Mouse (Mus musculus) neural tube, embryonic 12.5 days (tissue): ENCODE data around the gene Spata2l. TPM values are rescaled to one million over a fixed set of nuclear protein-coding genes. Genes with fewer than 3 reads are reported as not detected.
"Not testable (repeated sequence)": the region's sequence is repeated elsewhere in the genome, so short reads cannot be mapped to it uniquely, and the experiment has no call there.

Source experiments
- ATAC-seq: fragments of 200-750 bp; cut with Nextera tagmentation; 2 replicates; pipeline ENCODE4 v1.8.0; 2017; ENCODE audit warnings: low read depth, mild to moderate bottlenecking, moderate TSS enrichment, moderate library complexity; ENCODE audit not compliant: low FRiP score
- H3K27ac ChIP-seq: fragments of 300-500 bp; sonication (generic); 2 replicates; pipeline ENCODE4 v1.5.1; 2016
- H3K27me3 ChIP-seq: fragments of 300-500 bp; sonication (generic); replicated peaks from 2 replicates; pipeline ENCODE4 v1.6.1; 2016; ENCODE audit warnings: mild to moderate bottlenecking
- H3K36me3 ChIP-seq: fragments of 300-500 bp; sonication (generic); 2 replicates; pipeline ENCODE4 v1.6.1; 2016; ENCODE audit warnings: mild to moderate bottlenecking
- H3K4me1 ChIP-seq: fragments of 300-500 bp; sonication (generic); 2 replicates; pipeline ENCODE4 v1.6.1; 2016
- H3K4me2 ChIP-seq: fragments of 300-500 bp; sonication (generic); replicated peaks from 2 replicates; pipeline ENCODE4 v1.6.1; 2016; ENCODE audit warnings: mild to moderate bottlenecking
- H3K4me3 ChIP-seq: fragments of 300-500 bp; sonication (generic); 2 replicates; pipeline ENCODE4 v1.5.1; 2016
- H3K9ac ChIP-seq: fragments of 300-500 bp; sonication (generic); 2 replicates; pipeline ENCODE4 v1.6.1; 2016; ENCODE audit warnings: mild to moderate bottlenecking
- H3K9me3 ChIP-seq: fragments of 300-500 bp; sonication (generic); 2 replicates; pipeline ENCODE4 v1.6.1; 2016; ENCODE audit warnings: mild to moderate bottlenecking
- WGBS: fragments of 180-500 bp; shearing (Covaris S2); methylation state at CpG from one replicate; pipeline ENCODE4 v1.1.7; 2016; 5-methylcytosine and 5-hydroxymethylcytosine counted together
- polyA plus RNA-seq: library from polyadenylated mRNA; unstranded; fragments of >200 nt; fragmentation: Nextera tagmentation; extraction: Ambion mirVana; gene quantifications from 2 replicates; pipeline ENCODE4 v1.2.1, GENCODE M21; 2016

Gene Spata2l
- 3.8 and 4.7 TPM in 2 replicates for polyA plus RNA-seq

DNA sequence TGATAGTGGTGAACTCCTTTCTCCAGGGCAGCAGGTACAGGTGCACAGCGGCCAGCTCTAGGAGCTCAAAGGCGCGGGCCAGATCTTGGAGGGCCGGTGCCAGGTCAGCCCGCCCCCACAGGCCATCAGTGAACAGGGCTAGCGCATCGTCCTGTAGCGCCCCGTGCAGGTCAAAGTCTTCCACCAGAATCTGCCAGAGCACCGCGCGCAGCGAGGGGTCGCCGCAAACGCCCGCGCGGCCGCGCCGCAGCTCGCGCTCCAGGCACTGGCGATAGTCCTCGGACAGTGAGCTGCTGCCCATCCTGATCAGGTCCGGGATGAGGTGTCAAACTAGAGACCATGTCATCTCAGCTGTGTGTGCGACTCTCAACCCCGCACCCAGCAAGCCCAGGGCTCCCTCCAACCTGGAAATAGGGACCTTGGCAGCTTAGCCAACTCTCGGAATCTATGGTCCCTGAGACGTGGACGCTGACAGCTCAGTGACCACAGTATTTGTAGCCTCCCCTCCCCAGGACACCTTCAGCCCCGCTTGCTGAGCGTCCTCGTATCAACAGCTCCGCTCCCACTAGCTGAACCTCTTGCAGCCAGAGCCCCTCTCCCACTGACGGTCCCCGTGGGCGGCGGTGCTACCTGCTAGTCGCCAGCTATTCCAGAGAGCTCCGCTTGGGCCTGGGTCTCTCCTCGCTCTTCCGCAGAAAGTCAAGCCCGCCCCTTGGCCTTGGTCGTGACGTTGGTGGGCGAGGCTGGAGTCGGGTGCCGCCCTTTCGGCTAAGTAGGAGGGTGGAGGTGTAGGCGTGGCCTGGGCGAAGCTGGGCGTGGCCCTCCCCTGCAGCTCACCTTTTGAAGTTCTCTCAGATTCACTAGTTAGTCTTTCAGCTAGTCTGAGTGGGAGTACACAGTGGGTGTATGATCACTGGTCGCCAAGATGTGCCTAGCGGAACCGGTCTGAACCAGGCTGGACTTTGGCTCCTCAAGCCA lies at the start of gene Spata2l:
Gene Spata2l (minus strand): TSS at position 714 of the 978 bp plus-strand sequence.
- Histone ChIP-seq H3K4me1 (peaks cover 27% of the 10 kb centered on the region), H3K9me3 (no peaks in the 10 kb centered on the region), H3K9ac (peak within 1 kb of the TSS; percentile 64), H3K4me2 (peak within 1 kb of the TSS; percentile 78), H3K4me3 (peak within 1 kb of the TSS; percentile 44), H3K27me3 (peaks cover 38% of the 10 kb centered on the region), H3K36me3 (no peaks in the 10 kb centered on the region), H3K27ac (no peak within 1 kb of the TSS)
- peak; percentile 71 for ATAC-seq
- 2% methylated on average over 57 of the region's 57 CpGs for WGBS

DNA sequence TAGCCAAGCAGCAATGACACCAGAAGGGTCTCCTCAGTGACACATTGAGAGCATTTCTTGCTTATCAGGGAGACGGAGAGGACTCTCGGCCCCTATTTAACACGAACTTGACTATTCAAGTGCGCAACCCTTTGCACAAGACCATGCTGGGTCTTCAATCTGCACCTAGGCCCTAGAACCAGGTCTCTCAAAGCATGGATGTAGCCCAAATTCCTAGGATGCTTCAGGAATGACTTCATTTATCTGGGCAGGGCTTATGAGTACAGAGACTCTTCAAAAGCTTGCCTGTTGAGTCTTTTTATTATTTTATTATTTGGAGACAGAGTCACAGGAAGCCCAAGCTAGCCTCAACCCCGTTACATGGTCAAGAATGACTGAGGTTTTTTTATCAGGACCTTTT lies 48.5 kb upstream of the Spata2l start:
- WGBS, result 94% methylated on average over 5 of the region's 5 CpGs
- Histone ChIP-seq H3K4me2 (no peak overlapping the region), H3K27ac (no peak overlapping the region), H3K9ac (no peak overlapping the region), H3K27me3 (no peaks in the 10 kb centered on the region), H3K36me3 (peaks cover 25% of the 10 kb centered on the region), H3K9me3 (no peaks in the 10 kb centered on the region), H3K4me3 (no peak overlapping the region), H3K4me1 (no peaks in the 10 kb centered on the region)
- ATAC-seq, result no peak

GRCm38 (mm10) chr8:123283991-123284390 lies 48.0 kb upstream of the Spata2l start:
- no peaks in the 10 kb centered on the region for H3K9me3 ChIP-seq
- no peaks in the 10 kb centered on the region for H3K27me3 ChIP-seq
- no peaks in the 10 kb centered on the region for H3K4me1 ChIP-seq
- no peak overlapping the region for H3K9ac ChIP-seq
- no peak overlapping the region for H3K4me3 ChIP-seq
- H3K4me2 ChIP-seq, result no peak overlapping the region
- H3K27ac ChIP-seq, result no peak overlapping the region
- 89% methylated on average over 7 of the region's 7 CpGs for WGBS
- H3K36me3 ChIP-seq, result peaks cover 21% of the 10 kb centered on the region
- ATAC-seq, result no peak

DNA sequence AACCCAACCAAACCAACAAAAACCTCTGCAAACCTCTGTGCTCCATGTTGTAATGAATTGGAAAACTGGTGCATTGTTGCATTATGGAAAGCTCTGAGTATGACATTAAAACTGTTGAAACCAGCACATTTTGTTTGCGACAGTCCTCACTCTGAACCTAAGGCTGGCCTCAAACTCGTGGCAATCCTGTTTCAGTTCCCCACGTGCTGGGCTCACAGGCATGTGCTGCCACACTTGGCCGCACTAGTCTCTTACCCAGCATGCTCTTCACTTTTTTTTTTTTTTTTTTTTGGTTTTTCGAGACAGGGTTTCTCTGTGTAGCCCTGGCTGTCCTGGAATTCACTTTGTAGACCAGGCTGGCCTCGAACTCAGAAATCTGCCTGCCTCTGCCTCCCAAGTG lies 47.0 kb upstream of the Spata2l start:
- not testable (repeated sequence) for ATAC-seq, H3K27ac ChIP-seq, H3K4me3 ChIP-seq, H3K4me2 ChIP-seq, H3K27me3 ChIP-seq, H3K9me3 ChIP-seq, H3K9ac ChIP-seq, H3K4me1 ChIP-seq
- H3K36me3 ChIP-seq, result peaks cover 12% of the 10 kb centered on the region
- WGBS, result 93% methylated on average over 5 of the region's 6 CpGs

GRCm38 (mm10) chr8:123280302-123281094 lies 44.5 kb upstream of the Spata2l start:
- no peak overlapping the region for H3K9ac ChIP-seq
- no peak for ATAC-seq
- H3K36me3 ChIP-seq, result peaks cover 10% of the 10 kb centered on the region
- H3K27me3 ChIP-seq, result no peaks in the 10 kb centered on the region
- no peaks in the 10 kb centered on the region for H3K4me1 ChIP-seq
- H3K27ac ChIP-seq, result no peak overlapping the region
- H3K4me3 ChIP-seq, result no peak overlapping the region
- WGBS, result 87% methylated on average over 13 of the region's 13 CpGs
- no peak overlapping the region for H3K4me2 ChIP-seq
- no peaks in the 10 kb centered on the region for H3K9me3 ChIP-seq

GRCm38 (mm10) chr8:123279828-123280227 lies 43.8 kb upstream of the Spata2l start:
- Histone ChIP-seq H3K9ac (no peak overlapping the region), H3K27me3 (no peaks in the 10 kb centered on the region), H3K9me3 (no peaks in the 10 kb centered on the region), H3K4me1 (no peaks in the 10 kb centered on the region), H3K4me3 (no peak overlapping the region), H3K27ac (no peak overlapping the region), H3K4me2 (no peak overlapping the region), H3K36me3 (peaks cover 10% of the 10 kb centered on the region)
- 89% methylated on average over 4 of the region's 4 CpGs for WGBS
- ATAC-seq, result no peak

DNA sequence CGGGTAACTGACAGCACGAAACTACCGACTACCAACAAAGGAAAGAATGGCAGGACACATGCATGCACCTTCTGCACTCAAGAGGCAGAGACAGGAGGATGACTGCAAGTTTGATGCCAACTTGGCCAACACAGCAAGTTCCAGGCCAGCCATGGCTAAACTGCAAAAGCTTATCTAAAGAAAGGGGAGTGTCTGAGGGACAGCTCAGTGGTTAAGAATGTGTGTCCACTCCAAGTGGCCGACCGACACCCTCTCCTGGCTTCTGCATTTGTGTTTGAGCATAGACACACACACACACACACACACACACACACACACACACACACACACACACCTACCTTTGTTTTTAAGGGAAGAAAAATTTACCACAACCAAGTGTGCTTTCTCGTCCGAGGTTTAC lies 42.4 kb upstream of the Spata2l start:
- Histone ChIP-seq H3K27ac (no peak overlapping the region), H3K4me2 (no peak overlapping the region), H3K36me3 (peaks cover 10% of the 10 kb centered on the region), H3K4me1 (no peaks in the 10 kb centered on the region), H3K4me3 (no peak overlapping the region), H3K9me3 (no peaks in the 10 kb centered on the region), H3K9ac (no peak overlapping the region), H3K27me3 (no peaks in the 10 kb centered on the region)
- ATAC-seq, result no peak
- 73% methylated on average over 7 of the region's 7 CpGs for WGBS

- H3K9ac ChIP-seq, result no peak overlapping the region
- ATAC-seq, result no peak
- no peaks in the 10 kb centered on the region for H3K27me3 ChIP-seq
- no peak overlapping the region for H3K4me2 ChIP-seq
- H3K4me1 ChIP-seq, result no peaks in the 10 kb centered on the region
- H3K4me3 ChIP-seq, result no peak overlapping the region
- 95% methylated on average over 12 of the region's 12 CpGs for WGBS
- H3K9me3 ChIP-seq, result no peaks in the 10 kb centered on the region
- H3K27ac ChIP-seq, result no peak overlapping the region
- H3K36me3 ChIP-seq, result peaks cover 18% of the 10 kb centered on the region
These were observed 39.1 kb upstream of the Spata2l start for GRCm38 (mm10) chr8:123275096-123275495.

DNA sequence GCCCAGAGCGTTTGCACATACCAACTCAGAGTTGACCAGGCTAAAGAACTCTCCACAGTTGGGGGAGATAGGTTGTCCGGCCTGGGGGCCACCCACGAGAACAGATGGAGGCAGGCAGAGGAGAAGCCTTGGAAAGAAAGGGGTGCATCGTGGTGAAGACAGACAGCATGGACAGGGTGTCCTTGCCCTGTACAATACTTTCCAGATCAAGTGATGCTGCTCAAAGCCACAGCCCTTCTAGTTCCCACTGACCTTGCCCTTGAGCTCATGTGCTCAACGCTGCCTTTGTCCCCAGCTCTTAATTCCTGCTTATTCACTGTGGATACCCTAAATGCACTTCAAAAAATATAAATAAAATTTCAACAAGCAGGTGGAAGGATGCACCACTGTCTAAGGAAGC lies 38.4 kb upstream of the Spata2l start:
- WGBS, result 87% methylated on average over 5 of the region's 5 CpGs

GRCm38 (mm10) chr8:123271901-123272300 lies 35.9 kb upstream of the Spata2l start:
- H3K4me3 ChIP-seq, result no peak overlapping the region
- no peaks in the 10 kb centered on the region for H3K4me1 ChIP-seq
- no peaks in the 10 kb centered on the region for H3K9me3 ChIP-seq
- no peak for ATAC-seq
- H3K27me3 ChIP-seq, result no peaks in the 10 kb centered on the region
- no peak overlapping the region for H3K9ac ChIP-seq
- H3K36me3 ChIP-seq, result peaks cover 47% of the 10 kb centered on the region
- 91% methylated on average over 4 of the region's 4 CpGs for WGBS
- no peak overlapping the region for H3K4me2 ChIP-seq
- no peak overlapping the region for H3K27ac ChIP-seq

More for the DNA sequence above, 38.4 kb upstream of the Spata2l start:
- Histone ChIP-seq H3K4me1 (no peaks in the 10 kb centered on the region), H3K4me2 (no peak overlapping the region), H3K9me3 (no peaks in the 10 kb centered on the region), H3K36me3 (peaks cover 25% of the 10 kb centered on the region), H3K27ac (no peak overlapping the region), H3K9ac (no peak overlapping the region), H3K4me3 (no peak overlapping the region), H3K27me3 (no peaks in the 10 kb centered on the region)
- ATAC-seq, result no peak

DNA sequence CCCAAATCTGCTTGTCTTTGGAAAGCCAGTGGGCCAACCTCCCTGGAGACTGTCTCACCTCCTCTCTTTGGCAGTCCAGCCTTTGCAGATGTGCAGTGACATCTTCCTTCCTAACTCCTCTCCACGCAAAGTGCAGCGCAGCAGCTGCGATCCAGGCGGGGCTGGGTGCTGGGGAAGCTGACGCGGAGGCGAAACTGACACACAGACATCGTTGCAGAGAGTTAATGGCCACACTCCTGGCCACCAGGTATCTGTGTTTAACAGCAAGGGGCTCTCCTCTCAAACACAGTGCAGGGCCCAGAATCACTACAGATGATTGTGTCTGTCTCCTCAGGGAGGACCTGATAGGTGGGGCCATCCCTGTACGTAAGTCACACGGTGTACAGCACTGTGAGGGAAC lies 35.1 kb upstream of the Spata2l start:
- H3K27me3 ChIP-seq, result no peaks in the 10 kb centered on the region
- peaks cover 54% of the 10 kb centered on the region for H3K36me3 ChIP-seq
- no peak overlapping the region for H3K4me2 ChIP-seq
- no peak overlapping the region for H3K27ac ChIP-seq
- no peak overlapping the region for H3K9ac ChIP-seq
- H3K4me1 ChIP-seq, result no peaks in the 10 kb centered on the region
- no peak overlapping the region for H3K4me3 ChIP-seq
- 92% methylated on average over 10 of the region's 10 CpGs for WGBS
- no peak for ATAC-seq
- no peaks in the 10 kb centered on the region for H3K9me3 ChIP-seq
